Mouse (Mus musculus): ENCODE measurements around the gene S100a10. TPM values are rescaled to one million over a fixed set of nuclear protein-coding genes. Genes with fewer than 3 reads are reported as not detected.
"Not testable (repeated sequence)": the region's sequence is repeated elsewhere in the genome, so short reads cannot be mapped to it uniquely, and the experiment has no call there.

The S100a10 gene
- polyA plus RNA-seq, 1 experiment from 2014 or later = 826 TPM

GRCm38 (mm10) chr3:93590256-93590655 is 35.4 kb downstream of the S100a10 start:
- WGBS = 62% methylated on average over 1 of the region's 1 CpGs
- no peaks in the 10 kb centered on the region for H3K9me3 ChIP-seq
- H3K36me3 ChIP-seq = no peaks in the 10 kb centered on the region
- no peak overlapping the region for H3K9ac ChIP-seq
- no peak overlapping the region for H3K27ac ChIP-seq
- H3K4me3 ChIP-seq = no peak overlapping the region
- H3K27me3 ChIP-seq = no peaks in the 10 kb centered on the region
- no peak for ATAC-seq (ENCODE audit: insufficient number of reproducible peaks, low FRiP score, low TSS enrichment, low read depth)
- H3K4me1 ChIP-seq = no peaks in the 10 kb centered on the region
- no peak overlapping the region for H3K4me2 ChIP-seq

GRCm38 (mm10) chr3:93592100-93592499 is 37.2 kb downstream of the S100a10 start:
- no peak overlapping the region for H3K27ac ChIP-seq
- ATAC-seq (ENCODE audit: insufficient number of reproducible peaks, low FRiP score, low TSS enrichment, low read depth) = no peak
- H3K9me3 ChIP-seq = no peaks in the 10 kb centered on the region
- H3K27me3 ChIP-seq = no peaks in the 10 kb centered on the region
- no peaks in the 10 kb centered on the region for H3K36me3 ChIP-seq
- no peak overlapping the region for H3K4me3 ChIP-seq
- peaks cover 4% of the 10 kb centered on the region; the same call in 1 of the 2 replicates for H3K4me1 ChIP-seq
- no peak overlapping the region for H3K4me2 ChIP-seq
- H3K9ac ChIP-seq = no peak overlapping the region
- WGBS = 84% methylated on average over 2 of the region's 2 CpGs

GRCm38 (mm10) chr3:93592976-93593375 is 38.1 kb downstream of the S100a10 start:
- Histone ChIP-seq H3K4me1 (peaks cover 10% of the 10 kb centered on the region), H3K27ac (no peak overlapping the region), H3K36me3 (no peaks in the 10 kb centered on the region), H3K4me2 (no peak overlapping the region), H3K9me3 (no peaks in the 10 kb centered on the region), H3K27me3 (no peaks in the 10 kb centered on the region), H3K4me3 (no peak overlapping the region), H3K9ac (no peak overlapping the region)
- WGBS = 65% methylated on average over 4 of the region's 4 CpGs
- ATAC-seq (ENCODE audit: insufficient number of reproducible peaks, low FRiP score, low TSS enrichment, low read depth) = no peak

- no peaks in the 10 kb centered on the region for H3K9me3 ChIP-seq
- no peaks in the 10 kb centered on the region for H3K27me3 ChIP-seq
- H3K27ac ChIP-seq = no peak overlapping the region
- H3K4me2 ChIP-seq = no peak overlapping the region
- 63% methylated on average over 1 of the region's 1 CpGs for WGBS
- no peak overlapping the region for H3K4me3 ChIP-seq
- H3K36me3 ChIP-seq = no peaks in the 10 kb centered on the region
- no peak overlapping the region for H3K9ac ChIP-seq
- H3K4me1 ChIP-seq = peaks cover 12% of the 10 kb centered on the region
- no peak for ATAC-seq (ENCODE audit: insufficient number of reproducible peaks, low FRiP score, low TSS enrichment, low read depth)
These were observed 38.6 kb downstream of the S100a10 start for GRCm38 (mm10) chr3:93593512-93593911.

GRCm38 (mm10) chr3:93596632-93597031 is 41.8 kb downstream of the S100a10 start:
- Histone ChIP-seq H3K27ac (peak overlapping the region; percentile 59), H3K4me2 (no peak overlapping the region), H3K9me3 (no peaks in the 10 kb centered on the region), H3K27me3 (no peaks in the 10 kb centered on the region), H3K4me3 (no peak overlapping the region), H3K36me3 (no peaks in the 10 kb centered on the region), H3K4me1 (peaks cover 12% of the 10 kb centered on the region), H3K9ac (no peak overlapping the region)
- ATAC-seq (ENCODE audit: insufficient number of reproducible peaks, low FRiP score, low TSS enrichment, low read depth) = no peak
- 88% methylated on average over 1 of the region's 1 CpGs for WGBS

GRCm38 (mm10) chr3:93597221-93597913 is 42.5 kb downstream of the S100a10 start:
- Histone ChIP-seq H3K27ac (peak overlapping the region; percentile 74), H3K27me3 (no peaks in the 10 kb centered on the region), H3K4me3 (no peak overlapping the region), H3K36me3 (no peaks in the 10 kb centered on the region), H3K4me1 (peaks cover 12% of the 10 kb centered on the region), H3K9ac (no peak overlapping the region), H3K4me2 (no peak overlapping the region), H3K9me3 (no peaks in the 10 kb centered on the region)
- peak; percentile 90 for ATAC-seq (ENCODE audit: insufficient number of reproducible peaks, low FRiP score, low TSS enrichment, low read depth)
- 14% methylated on average over 5 of the region's 5 CpGs for WGBS

GRCm38 (mm10) chr3:93597970-93598369 is 43.1 kb downstream of the S100a10 start:
- Histone ChIP-seq H3K27ac (peak overlapping the region; percentile 74; the same call in 1 of the 2 replicates), H3K4me1 (peaks cover 12% of the 10 kb centered on the region), H3K9me3 (no peaks in the 10 kb centered on the region), H3K4me3 (no peak overlapping the region), H3K27me3 (no peaks in the 10 kb centered on the region), H3K9ac (no peak overlapping the region), H3K4me2 (no peak overlapping the region), H3K36me3 (no peaks in the 10 kb centered on the region)
- 79% methylated on average over 7 of the region's 7 CpGs for WGBS
- ATAC-seq (ENCODE audit: insufficient number of reproducible peaks, low FRiP score, low TSS enrichment, low read depth) = no peak

- 77% methylated on average over 2 of the region's 2 CpGs for WGBS
- H3K4me1 ChIP-seq = peaks cover 12% of the 10 kb centered on the region
- no peak for ATAC-seq (ENCODE audit: insufficient number of reproducible peaks, low FRiP score, low TSS enrichment, low read depth)
These were observed 45.3 kb downstream of the S100a10 start for GRCm38 (mm10) chr3:93600206-93600605.

GRCm38 (mm10) chr3:93601903-93602302 is 47.0 kb downstream of the S100a10 start:
- Histone ChIP-seq H3K4me2 (no peak overlapping the region), H3K9me3 (no peaks in the 10 kb centered on the region), H3K4me3 (no peak overlapping the region), H3K9ac (no peak overlapping the region), H3K36me3 (no peaks in the 10 kb centered on the region), H3K27ac (no peak overlapping the region), H3K27me3 (no peaks in the 10 kb centered on the region), H3K4me1 (peaks cover 9% of the 10 kb centered on the region)
- ATAC-seq (ENCODE audit: insufficient number of reproducible peaks, low FRiP score, low TSS enrichment, low read depth) = no peak
- WGBS = 71% methylated on average over 1 of the region's 1 CpGs

More at GRCm38 (mm10) chr3:93600206-93600605, 45.3 kb downstream of the S100a10 start:
- no peaks in the 10 kb centered on the region for H3K36me3 ChIP-seq
- H3K9ac ChIP-seq = no peak overlapping the region
- H3K4me3 ChIP-seq = no peak overlapping the region
- H3K27ac ChIP-seq = no peak overlapping the region
- H3K9me3 ChIP-seq = no peaks in the 10 kb centered on the region
- no peaks in the 10 kb centered on the region for H3K27me3 ChIP-seq
- H3K4me2 ChIP-seq = no peak overlapping the region

GRCm38 (mm10) chr3:93608970-93609369 is 54.1 kb downstream of the S100a10 start:
- not testable (repeated sequence) for H3K9me3 ChIP-seq, H3K4me3 ChIP-seq, H3K36me3 ChIP-seq, H3K27ac ChIP-seq, H3K4me2 ChIP-seq, H3K27me3 ChIP-seq, H3K9ac ChIP-seq, H3K4me1 ChIP-seq
- peak; percentile 74; the same call in 1 of the 2 replicates for ATAC-seq (ENCODE audit: insufficient number of reproducible peaks, low FRiP score, low TSS enrichment, low read depth)

Data from limb, embryonic 15.5 days (tissue).